Mouse (Mus musculus) forebrain, postnatal 0 days (tissue): ENCODE measurements around the gene Ttll3. TPM values are rescaled to one million over a fixed set of nuclear protein-coding genes. Genes with fewer than 3 reads are reported as not detected.

Source experiments
- ATAC-seq: fragments of 200-750 bp; cut with Nextera tagmentation; 2 replicates; pipeline ENCODE4 v1.8.0; 2017; ENCODE audit warnings: mild to moderate bottlenecking, moderate library complexity
- DNase-seq: peaks from one replicate; pipeline ENCODE4 v3.0.0-alpha.2; 2015
- H3K27ac ChIP-seq: fragments of 300-500 bp; sonication (generic); 2 replicates; pipeline ENCODE4 v1.5.1; 2014; ENCODE audit warnings: low read depth, mild to moderate bottlenecking, antibody characterized with exemption, low read length, moderate library complexity, mixed read lengths
- H3K27me3 ChIP-seq: fragments of 300-500 bp; sonication (generic); 2 replicates; pipeline ENCODE4 v1.6.1; 2014; ENCODE audit warnings: mild to moderate bottlenecking, low read length, mixed read lengths; ENCODE audit not compliant: insufficient read depth
- H3K36me3 ChIP-seq: fragments of 300-500 bp; sonication (generic); 2 replicates; pipeline ENCODE4 v1.6.1; 2014; ENCODE audit warnings: mild to moderate bottlenecking, moderate library complexity; ENCODE audit not compliant: insufficient read depth
- H3K4me1 ChIP-seq: fragments of 300-500 bp; sonication (generic); 2 replicates; pipeline ENCODE4 v1.6.1; 2014; ENCODE audit warnings: antibody characterized with exemption; ENCODE audit not compliant: insufficient read depth
- H3K4me2 ChIP-seq: fragments of 300-500 bp; sonication (generic); 2 replicates; pipeline ENCODE4 v1.6.1; 2014; ENCODE audit warnings: low read depth, mild to moderate bottlenecking, moderate library complexity
- H3K4me3 ChIP-seq: fragments of 300-500 bp; sonication (generic); 2 replicates; pipeline ENCODE4 v1.5.1; 2014; ENCODE audit warnings: low read depth, low read length, mixed read lengths
- H3K9ac ChIP-seq: fragments of 300-500 bp; sonication (generic); 2 replicates; pipeline ENCODE4 v1.6.1; 2014; ENCODE audit warnings: mild to moderate bottlenecking
- H3K9me3 ChIP-seq: fragments of 300-500 bp; sonication (generic); 2 replicates; pipeline ENCODE4 v1.6.1; 2016; ENCODE audit warnings: low read length
- CTCF ChIP-seq: sonication (generic); IDR thresholded peaks from 2 replicates; pipeline ENCODE4 v1.5.1; 2016; ENCODE audit warnings: antibody characterized with exemption, control low read depth, low read depth
- WGBS: fragments of 180-500 bp; shearing (Covaris S2); extraction: QIAGEN DNeasy Blood & Tissue Kit; methylation state at CpG from one replicate; pipeline ENCODE4 v1.1.7; 2014; 5-methylcytosine and 5-hydroxymethylcytosine counted together
- polyA plus RNA-seq: library from polyadenylated mRNA; unstranded; fragments of >200 nt; fragmentation: Nextera tagmentation; extraction: Ambion mirVana; gene quantifications from 2 replicates; pipeline ENCODE4 v1.2.1, GENCODE M21; 2015
- total RNA-seq: library from RNA; depleted of rRNA; stranded (reverse); fragments of >200 nt; gene quantifications from 2 replicates; pipeline ENCODE4 v1.2.3, GENCODE M21; 2014

Ttll3 gene
- total and polyA plus RNA-seq, 2 experiments from 2014 or later, result 8.9 to 14.0 TPM

DNA sequence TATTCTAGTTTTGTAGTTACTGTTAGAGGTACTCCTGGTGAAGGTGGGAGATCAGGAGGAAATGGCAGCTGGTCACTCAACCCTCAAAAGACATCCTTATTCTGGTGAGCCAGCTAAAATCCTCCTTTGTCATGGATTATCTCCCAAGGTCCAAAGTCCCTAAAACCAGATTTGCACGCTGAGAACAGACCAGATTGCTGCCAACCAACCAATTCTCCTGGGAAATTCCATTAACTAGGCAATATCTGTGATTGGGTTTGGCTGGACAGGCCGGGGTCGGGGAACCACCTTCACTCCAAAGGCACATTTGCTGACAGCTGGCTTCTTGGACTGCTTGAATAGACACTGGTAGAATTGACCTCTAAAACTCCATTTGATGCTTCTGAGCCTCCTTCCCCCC, 1.7 kb downstream of the Ttll3 start:
- ATAC-seq (no peak), DNase-seq (no peak)
- Histone ChIP-seq H3K4me3 (no peak overlapping the region), H3K27ac (no peak overlapping the region), H3K4me1 (peaks cover 5% of the 10 kb centered on the region; the same call in 1 of the 2 replicates), H3K9me3 (no peaks in the 10 kb centered on the region), H3K4me2 (no peak overlapping the region), H3K9ac (no peak overlapping the region), H3K27me3 (no peaks in the 10 kb centered on the region), H3K36me3 (peaks cover 51% of the 10 kb centered on the region)
- 87% methylated on average over 3 of the region's 3 CpGs for WGBS
- no peak for TF ChIP-seq CTCF

DNA sequence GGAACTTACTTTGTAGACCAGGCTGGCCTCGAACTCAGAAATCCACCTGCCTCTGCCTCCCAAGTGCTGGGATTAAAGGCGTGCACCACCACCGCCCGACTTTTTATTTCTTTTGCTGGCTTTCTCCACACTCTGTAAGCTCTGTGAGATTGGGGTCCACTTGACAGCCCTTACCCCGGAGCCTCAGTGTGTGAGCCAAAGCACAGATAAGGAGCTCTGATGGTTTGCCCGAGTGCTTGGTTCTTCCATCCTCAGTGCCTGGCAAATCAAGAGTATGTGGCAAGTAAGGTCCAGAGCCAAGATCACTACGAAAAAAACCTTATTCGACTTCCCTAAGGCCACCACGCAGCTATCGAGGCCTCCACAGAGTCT, 2.9 kb downstream of the Ttll3 start:
- peak overlapping the region; percentile 71; the same call in 1 of the 2 replicates for H3K27ac ChIP-seq
- DNase-seq (no peak), ATAC-seq (no peak; the same call in 1 of the 2 replicates)
- H3K4me1 ChIP-seq, result peaks cover 5% of the 10 kb centered on the region; the same call in 1 of the 2 replicates
- peaks cover 44% of the 10 kb centered on the region for H3K36me3 ChIP-seq
- H3K27me3 ChIP-seq, result no peaks in the 10 kb centered on the region
- peak overlapping the region; percentile 38 for H3K4me3 ChIP-seq
- H3K9me3 ChIP-seq, result no peaks in the 10 kb centered on the region
- H3K4me2 ChIP-seq, result peak overlapping the region; percentile 61
- TF ChIP-seq CTCF, result no peak
- WGBS, result 22% methylated on average over 10 of the region's 10 CpGs
- peak overlapping the region; percentile 59 for H3K9ac ChIP-seq

DNA sequence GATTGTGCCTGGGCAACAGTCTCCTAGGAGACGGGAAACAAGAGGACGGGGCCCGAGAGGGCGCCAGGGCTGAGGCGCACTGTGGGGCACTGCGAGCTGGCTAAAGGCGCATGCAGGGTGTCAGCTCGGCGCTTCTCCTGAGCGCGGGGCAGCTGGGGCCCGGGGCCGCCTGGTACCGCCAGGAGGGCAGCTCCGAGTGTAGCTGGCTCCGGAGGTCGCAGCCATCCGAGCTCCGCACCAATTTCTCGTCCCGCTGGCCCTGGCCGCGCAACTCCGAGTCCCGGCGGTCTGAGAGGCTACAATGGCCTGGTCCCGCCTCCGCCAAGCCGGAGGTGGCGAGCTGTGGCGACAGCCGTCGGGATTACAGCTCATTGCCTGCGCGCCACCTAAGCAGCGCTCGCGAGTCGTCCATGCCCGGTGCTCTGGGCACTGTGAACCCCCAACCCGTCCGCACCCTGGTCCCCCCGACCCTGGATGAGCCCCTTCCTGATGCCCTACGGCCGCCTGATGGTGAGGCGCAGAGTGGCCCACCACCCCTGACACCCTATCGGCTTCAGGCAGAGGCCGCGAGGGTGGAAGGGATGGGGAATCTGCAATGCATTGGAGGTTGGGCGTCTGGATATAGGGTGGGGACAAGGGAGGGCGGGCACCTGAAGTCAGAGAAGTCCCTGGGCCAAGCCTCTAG, 3.5 kb downstream of the Ttll3 start:
- H3K27ac ChIP-seq, result peak overlapping the region; percentile 71
- peak overlapping the region; percentile 59 for H3K9ac ChIP-seq
- TF ChIP-seq CTCF, result no peak
- WGBS, result 6% methylated on average over 51 of the region's 51 CpGs
- H3K36me3 ChIP-seq, result peaks cover 38% of the 10 kb centered on the region
- ATAC-seq (peak; percentile 93), DNase-seq (peak; percentile 66)
- H3K4me3 ChIP-seq, result peak overlapping the region; percentile 38
- H3K27me3 ChIP-seq, result no peaks in the 10 kb centered on the region
- peaks cover 5% of the 10 kb centered on the region; the same call in 1 of the 2 replicates for H3K4me1 ChIP-seq
- peak overlapping the region; percentile 61 for H3K4me2 ChIP-seq
- H3K9me3 ChIP-seq, result no peaks in the 10 kb centered on the region

DNA sequence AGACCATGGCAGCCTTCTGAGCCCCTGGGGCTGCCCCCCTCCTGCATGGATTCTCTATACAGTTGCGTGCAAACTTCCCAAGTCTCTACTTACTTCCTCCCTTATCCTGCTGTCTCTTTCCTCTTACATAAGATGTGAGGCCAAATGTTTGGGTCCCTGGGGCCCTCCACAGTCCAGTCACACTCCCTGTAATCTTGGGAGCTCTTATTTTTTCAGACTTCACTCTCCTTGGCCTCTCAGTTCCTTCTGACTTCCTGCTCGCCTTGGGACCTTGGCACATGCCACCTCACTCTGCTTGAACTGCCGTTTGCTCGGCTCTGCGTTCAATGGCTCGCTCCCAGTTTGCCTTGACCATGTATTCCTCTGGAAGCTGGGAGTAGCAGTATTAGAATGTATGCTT, 4.9 kb downstream of the Ttll3 start:
- H3K9me3 ChIP-seq, result no peaks in the 10 kb centered on the region
- H3K4me3 ChIP-seq, result no peak overlapping the region
- ATAC-seq, result no peak
- 89% methylated on average over 6 of the region's 6 CpGs for WGBS
- no peak overlapping the region for H3K4me2 ChIP-seq
- DNase-seq, result no peak
- no peak overlapping the region for H3K27ac ChIP-seq
- peaks cover 5% of the 10 kb centered on the region; the same call in 1 of the 2 replicates for H3K4me1 ChIP-seq
- H3K36me3 ChIP-seq, result peaks cover 27% of the 10 kb centered on the region
- H3K27me3 ChIP-seq, result no peaks in the 10 kb centered on the region
- TF ChIP-seq CTCF, result no peak
- H3K9ac ChIP-seq, result no peak overlapping the region

DNA sequence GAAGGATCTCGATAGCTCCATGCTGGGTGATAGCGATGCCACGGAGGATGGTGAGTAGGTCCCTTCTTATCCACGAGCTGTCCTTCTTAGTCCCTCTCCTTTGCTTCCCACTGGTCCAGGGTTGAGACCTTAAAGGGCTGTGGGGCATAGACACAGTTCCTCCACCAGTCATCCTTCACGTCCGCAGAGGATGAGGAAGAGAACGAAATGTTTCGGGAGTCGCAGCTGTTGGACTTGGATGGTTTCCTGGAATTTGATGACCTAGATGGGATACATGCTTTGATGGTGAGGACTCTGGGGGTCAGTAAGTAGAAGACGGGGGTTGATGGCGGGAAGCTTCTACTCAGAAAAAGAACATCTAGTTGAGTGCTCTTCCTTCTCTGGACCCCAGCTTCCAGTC, 5.8 kb downstream of the Ttll3 start:
- 93% methylated on average over 11 of the region's 11 CpGs for WGBS
- no peak overlapping the region for H3K4me2 ChIP-seq
- peaks cover 20% of the 10 kb centered on the region for H3K36me3 ChIP-seq
- ATAC-seq (no peak), DNase-seq (no peak)
- no peaks in the 10 kb centered on the region for H3K9me3 ChIP-seq
- H3K27ac ChIP-seq, result no peak overlapping the region
- no peak overlapping the region for H3K4me3 ChIP-seq
- H3K4me1 ChIP-seq, result peaks cover 5% of the 10 kb centered on the region; the same call in 1 of the 2 replicates
- no peak for TF ChIP-seq CTCF
- H3K27me3 ChIP-seq, result no peaks in the 10 kb centered on the region
- no peak overlapping the region for H3K9ac ChIP-seq

DNA sequence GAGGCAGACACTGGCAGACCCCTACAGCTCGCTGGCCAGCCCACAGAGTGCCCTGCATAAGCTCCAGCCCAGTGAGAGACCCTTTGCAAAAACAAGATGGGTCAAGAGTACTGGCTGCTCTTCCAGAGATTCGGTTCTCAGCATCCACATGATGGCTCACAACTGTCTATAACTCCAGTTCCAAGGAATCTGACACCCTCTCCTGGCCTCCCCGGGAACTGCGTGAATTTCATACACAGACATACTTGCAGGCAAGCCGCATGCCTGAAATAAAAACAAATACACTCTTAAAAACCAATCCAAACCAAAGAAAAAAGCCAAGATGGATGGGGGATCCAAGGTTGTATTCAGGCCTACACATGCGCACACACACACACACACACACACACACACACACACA, 6.4 kb downstream of the Ttll3 start:
- H3K36me3 ChIP-seq, result peaks cover 13% of the 10 kb centered on the region
- 96% methylated on average over 6 of the region's 6 CpGs for WGBS
- H3K9ac ChIP-seq, result no peak overlapping the region
- TF ChIP-seq CTCF, result no peak
- H3K4me3 ChIP-seq, result no peak overlapping the region
- H3K9me3 ChIP-seq, result no peaks in the 10 kb centered on the region
- DNase-seq, result no peak
- no peak overlapping the region for H3K27ac ChIP-seq
- peaks cover 5% of the 10 kb centered on the region; the same call in 1 of the 2 replicates for H3K4me1 ChIP-seq
- H3K4me2 ChIP-seq, result no peak overlapping the region
- ATAC-seq, result no peak
- no peaks in the 10 kb centered on the region for H3K27me3 ChIP-seq

DNA sequence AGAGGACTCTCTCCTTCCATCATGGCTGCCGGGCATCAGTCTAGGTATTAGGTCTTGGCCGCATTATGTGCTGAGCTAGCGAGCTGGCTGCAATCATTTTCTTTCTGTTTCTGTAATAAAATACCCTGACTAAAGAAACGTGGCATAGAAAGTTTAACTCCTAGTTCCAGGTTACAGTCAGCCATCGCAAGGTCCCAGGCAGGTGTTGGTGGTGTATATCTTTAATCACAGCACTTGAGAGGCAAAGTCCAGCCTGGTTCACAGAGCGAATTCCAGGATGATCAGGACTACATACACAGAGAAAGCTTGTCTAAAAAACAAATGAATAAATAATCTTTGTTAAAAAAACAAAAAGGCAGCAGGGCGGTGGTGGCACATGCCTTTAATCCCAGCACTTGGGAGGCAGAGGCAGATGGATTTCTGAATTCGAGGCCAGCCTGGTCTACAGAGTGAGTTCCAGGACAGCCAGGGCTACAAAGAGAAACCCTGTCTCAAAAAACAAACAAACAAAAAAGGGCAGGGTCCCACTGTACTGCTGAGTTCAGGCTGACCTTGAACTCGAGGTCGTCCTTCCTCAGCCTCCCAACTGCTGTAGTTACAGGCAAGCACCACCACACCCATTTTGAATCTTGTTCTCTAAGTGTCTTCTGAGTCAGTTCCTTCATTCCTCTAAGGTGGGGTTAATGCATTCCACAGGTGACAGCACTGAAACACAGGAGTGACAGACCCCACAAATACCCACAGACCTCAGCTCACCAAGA, 7.4 kb downstream of the Ttll3 start:
- no peak overlapping the region for H3K27ac ChIP-seq
- no peak overlapping the region for H3K4me2 ChIP-seq
- no peak for ATAC-seq
- H3K36me3 ChIP-seq, result peaks cover 10% of the 10 kb centered on the region
- DNase-seq, result no peak
- WGBS, result 81% methylated on average over 10 of the region's 10 CpGs
- H3K4me3 ChIP-seq, result no peak overlapping the region
- no peak overlapping the region for H3K9ac ChIP-seq
- peaks cover 5% of the 10 kb centered on the region; the same call in 1 of the 2 replicates for H3K4me1 ChIP-seq
- TF ChIP-seq CTCF, result no peak
- H3K9me3 ChIP-seq, result no peaks in the 10 kb centered on the region
- H3K27me3 ChIP-seq, result no peaks in the 10 kb centered on the region
